Mouse (Mus musculus) layer of hippocampus, postnatal 25 days (tissue): ENCODE measurements around the gene Erbin. TPM values are rescaled to one million over a fixed set of nuclear protein-coding genes. Genes with fewer than 3 reads are reported as not detected.

Source experiments
- DNase-seq, 2 experiments: peaks; one replicate each; pipeline ENCODE4 v3.0.0; 2022; ENCODE audit warnings: mixed read lengths in 2 of 2, low spot score in 1 of 2; ENCODE audit errors: extremely low spot score in 1 of 2
- total RNA-seq, 2 experiments: library from RNA; stranded (reverse); gene quantifications; 2 replicates each; pipeline ENCODE4 v1.2.3; 2021

Erbin gene
- total RNA-seq, 2 experiments from 2014 or later, result 39.7 to 40.9 TPM

DNA sequence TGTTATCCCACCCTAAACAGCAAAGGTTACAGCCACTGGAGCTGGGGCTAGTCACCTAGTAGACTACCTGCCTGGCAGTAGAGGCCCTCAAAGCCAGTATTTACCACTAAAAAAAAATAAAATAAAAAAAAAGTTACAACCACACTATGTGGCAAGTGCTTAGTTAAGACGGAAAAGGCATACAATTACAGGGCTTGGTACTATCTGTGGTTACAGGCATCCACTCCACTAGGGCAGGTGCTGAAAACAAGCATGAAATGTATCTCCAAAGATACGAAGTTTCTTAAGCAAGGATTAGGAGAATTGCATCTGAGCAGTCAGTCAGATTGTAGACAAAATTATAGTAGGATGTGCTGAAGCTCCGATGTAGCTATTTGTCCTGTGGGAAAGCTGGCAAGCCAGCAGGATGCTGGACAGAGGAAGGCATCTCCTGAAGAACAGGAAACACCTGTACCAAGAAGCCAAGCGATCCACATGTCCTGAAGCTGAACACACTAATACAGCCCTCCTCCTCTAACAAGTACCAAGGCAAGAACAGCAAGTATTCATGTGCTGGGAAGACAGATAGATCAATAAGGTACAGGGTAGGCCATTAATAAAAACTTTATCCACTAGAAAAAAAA is 6.1 kb downstream of the Erbin start:
- DNase-seq, result no peak

DNA sequence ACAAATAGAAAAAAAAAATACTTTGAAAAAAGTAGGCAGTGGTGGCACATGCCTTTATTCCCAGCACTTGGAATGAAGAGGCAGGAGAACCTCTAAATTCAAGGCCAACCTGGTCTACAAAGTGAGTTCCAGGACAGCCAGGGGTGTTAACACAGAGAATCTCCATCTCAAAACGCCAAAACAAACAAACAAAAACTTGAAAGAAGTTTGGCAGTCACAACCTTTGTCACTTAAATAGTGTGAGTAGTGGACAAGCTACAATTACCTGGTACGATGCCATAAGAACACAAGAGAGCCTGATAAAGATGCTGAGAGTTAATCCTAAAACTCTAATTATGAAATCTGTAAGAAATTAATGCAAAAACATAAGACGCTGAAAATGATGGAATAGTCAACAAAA is 8.0 kb downstream of the Erbin start:
- no peak for DNase-seq

DNA sequence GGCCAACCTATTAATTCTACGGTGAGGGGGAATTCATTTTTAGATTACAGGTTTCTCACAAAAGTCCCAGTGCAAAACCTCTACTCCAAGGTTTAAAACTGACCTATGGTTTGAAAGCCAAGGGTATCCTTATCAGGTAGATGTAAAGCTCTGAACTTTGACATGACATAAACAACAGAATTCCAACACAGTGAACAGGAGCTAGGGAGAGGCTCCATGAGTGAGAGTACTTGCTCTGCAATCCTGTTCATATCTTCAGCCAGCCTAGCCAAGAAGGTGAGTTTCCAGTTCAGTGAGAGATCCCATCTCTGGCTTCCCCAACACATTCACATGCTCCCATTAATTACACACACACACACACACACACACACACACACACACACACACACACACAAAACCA is 9.7 kb downstream of the Erbin start:
- DNase-seq, result no peak

DNA sequence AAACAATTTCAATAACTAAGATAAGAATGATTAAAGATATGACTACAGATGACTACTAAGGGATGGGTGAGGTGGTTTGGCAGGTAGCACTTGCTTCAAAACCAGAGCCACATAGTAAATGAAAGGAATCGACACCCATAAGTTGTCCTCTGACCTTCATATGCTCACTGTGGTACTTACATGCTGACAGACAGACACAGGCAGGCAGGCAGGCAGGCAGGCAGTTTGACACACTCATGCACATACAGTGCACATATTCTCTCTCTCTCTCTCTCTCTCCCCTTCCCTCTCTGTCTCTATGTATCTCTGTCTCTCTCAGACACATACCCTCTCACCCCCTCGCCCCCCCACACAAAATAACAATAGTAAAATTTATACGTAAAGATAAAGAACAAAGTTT is 10.4 kb downstream of the Erbin start:
- DNase-seq, result no peak

DNA sequence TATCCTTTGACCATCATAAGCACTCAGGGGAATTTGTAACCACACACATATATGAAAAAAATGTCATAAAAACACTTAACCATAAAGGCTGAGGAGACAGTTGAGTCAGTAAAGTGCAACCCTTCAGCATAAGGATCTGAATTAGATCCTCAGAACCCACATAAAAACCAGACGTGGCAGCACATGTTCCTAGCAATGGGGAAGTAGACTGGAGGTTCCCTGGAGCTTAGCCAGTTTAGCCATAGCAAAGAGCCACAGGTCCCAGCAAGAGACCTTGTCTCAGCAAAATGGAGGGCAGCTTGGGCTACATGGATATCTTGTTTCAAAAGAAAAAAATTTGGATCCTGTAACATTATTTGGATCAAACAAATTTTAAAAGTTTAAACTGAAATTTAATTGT is 20.3 kb downstream of the Erbin start:
- DNase-seq, result no peak

DNA sequence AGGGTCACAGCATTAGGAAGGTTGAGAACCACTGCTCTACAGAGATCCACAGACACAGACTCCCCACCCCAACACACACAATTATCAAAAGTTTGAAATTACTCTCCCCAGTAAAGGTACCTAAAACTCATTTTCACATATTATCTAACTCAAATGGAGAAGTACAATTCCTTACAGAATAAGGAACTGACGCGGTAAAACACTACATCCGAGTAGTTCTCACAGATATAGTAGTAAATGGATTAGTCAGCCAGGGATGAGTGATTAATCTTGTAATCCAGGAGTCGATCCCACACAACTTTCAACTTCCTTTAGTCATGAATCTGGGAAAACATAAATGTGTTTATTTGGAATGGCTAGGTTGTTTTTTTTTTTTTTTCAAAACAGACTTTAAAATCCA is 22.7 kb downstream of the Erbin start:
- no peak for DNase-seq

DNA sequence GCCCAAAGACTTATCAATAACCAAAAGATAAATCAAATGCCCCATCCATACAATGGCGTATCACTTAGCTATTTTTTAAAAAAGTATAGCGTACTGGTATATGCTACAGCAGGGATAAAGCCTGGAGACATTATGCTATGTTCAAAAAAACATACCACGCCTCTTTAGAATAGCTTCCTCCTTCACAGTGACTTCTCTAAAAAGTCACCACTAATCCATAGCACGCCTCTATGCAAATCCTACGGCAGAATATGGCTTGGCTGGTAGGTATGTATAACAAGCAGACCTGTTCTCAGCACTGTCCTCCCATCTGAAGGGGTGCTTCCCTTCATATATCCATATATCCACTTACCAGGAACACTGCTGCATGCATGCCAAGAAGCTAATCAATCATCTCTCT is 27.2 kb downstream of the Erbin start:
- no peak for DNase-seq

DNA sequence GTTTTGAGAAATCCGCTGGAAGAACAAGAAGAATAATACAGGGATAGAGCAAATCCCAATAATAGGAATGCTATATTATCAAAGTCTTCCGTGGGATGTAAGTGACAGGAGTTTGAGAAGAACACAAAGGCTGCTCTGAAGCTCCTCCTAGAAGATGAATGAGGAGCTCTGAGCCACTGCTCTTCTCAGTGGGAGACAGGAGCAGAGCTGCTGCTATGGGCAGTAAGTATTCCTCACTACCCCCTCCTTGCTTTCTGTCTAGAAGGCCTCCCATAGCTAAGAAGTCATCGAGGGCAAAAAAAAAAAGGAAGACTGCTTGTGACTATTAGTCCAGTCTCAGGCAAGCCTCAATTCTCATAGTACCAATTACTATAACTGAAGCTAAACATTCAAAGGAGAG is 30.3 kb downstream of the Erbin start:
- DNase-seq, result no peak

DNA sequence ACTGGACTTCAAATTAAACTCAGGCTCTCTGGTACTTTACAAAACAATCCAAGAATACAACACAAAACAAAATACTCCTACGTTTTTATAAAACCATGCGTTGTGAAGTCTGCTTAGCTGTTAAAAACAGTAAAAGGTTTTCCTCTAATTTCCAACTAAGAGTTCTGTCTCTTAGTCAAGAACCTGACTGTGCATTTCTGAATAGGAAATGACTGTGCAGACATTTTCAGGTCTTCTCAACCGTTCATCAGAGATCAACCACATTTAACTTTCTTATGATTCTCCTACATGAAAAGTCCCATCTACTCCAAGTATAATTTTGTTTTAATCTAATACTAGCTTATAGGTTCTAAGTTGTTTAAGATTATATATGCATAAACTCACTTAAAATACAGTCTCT is 33.8 kb downstream of the Erbin start:
- no peak for DNase-seq

DNA sequence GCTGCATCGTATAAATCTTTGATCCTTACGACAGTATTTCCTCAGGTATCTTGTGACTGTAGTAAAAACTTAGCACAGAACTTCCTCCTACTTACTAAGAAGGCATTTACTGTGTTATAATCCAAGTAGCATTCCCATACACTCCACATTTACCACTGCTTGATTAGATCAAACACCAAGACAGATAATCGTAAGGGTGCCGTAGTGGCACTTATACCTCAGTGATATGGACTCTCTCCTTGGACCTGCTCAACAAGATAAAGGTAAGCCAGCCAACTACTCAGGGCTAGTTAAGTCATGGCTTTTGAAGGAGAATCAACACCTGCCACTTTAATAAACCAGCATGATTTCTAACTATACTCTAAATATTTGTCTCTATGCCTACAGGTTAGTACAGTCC is 39.1 kb downstream of the Erbin start:
- no peak for DNase-seq

DNA sequence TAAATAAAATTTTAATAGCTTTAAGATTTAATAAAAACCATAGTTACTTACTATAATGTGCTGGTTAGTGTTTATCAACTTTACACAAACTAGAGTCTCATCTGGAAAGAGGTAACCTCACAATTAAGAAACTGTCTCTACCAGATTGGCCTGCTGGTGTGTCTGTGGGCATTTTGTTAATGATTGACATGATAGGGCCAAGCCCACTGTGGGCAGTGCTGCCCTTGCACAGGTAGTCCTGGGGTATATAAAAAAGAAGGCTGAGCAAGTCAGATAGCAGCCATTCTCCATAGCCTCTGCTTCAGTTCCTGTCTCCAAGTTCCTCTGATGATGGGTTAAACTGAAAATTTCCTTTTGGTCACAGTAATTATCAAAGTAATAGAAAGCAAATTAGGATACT is 43.6 kb downstream of the Erbin start:
- no peak for DNase-seq

DNA sequence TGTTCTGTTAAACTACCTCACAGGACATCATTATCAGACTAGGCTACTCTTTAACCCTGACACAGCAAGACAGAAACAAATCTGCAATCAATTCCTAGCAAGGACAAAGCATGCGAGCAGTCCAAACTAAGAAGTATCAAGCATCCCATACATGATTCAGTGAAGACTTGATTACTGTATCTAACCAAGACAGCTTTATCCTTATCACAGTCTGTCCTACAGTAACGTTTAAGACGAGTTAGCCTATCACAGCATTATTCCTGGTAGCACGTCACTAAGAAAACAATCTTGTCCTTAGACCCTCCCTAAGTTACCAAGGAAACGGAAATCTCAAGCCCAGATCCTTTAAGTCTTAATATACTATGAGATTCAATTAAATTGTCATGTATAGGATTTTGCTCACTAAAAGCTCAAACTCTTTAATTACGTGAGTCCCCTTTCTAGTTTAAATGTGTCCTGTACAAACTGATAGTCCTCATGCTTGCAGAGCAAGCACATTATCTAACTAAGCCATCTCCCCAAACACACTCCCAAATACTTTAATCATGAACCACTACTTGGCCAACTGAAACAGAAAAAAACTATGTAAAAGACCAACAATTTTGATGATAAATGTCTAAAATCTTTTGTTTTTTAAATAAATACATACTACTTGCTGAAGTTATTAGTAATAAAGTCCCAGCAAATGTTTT is 44.3 kb downstream of the Erbin start:
- no peak for DNase-seq

DNA sequence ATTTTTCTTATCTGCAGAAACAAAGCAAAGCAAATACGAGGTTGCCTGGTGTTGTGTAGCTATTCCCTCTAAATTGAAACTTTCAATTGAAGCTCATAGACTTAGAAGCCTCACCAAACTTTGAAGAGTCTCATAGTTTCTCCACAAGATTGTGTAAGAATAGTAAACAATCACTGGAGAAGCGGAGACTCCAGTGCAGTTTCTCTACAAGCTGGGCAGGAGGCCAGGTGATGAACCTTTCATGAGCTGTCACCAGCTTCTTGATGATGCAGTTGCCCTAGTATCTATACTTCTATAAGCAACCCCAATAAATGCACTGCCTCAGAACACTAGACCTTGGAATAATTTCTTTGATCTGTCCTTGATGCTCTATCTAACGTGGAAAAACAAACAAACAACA is 49.5 kb downstream of the Erbin start:
- DNase-seq, result no peak

DNA sequence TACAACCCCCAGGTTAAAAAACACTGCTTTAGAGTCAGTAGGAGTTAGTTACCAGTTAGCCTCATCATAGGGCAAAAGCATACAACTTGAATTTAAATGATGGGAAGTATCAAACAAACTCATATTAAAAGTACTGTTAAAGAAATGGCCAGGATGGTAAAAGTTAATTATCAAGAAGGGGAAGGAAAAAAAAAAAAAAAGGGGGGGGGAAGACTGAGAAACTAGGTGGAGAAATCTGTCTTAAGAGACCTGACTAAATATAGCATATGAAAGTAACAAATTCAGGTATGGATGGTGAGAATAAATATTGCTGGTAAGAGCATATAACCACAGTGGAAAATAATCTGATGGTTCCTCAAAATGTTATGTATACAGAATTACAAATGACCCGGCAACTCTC is 50.2 kb downstream of the Erbin start:
- no peak for DNase-seq

DNA sequence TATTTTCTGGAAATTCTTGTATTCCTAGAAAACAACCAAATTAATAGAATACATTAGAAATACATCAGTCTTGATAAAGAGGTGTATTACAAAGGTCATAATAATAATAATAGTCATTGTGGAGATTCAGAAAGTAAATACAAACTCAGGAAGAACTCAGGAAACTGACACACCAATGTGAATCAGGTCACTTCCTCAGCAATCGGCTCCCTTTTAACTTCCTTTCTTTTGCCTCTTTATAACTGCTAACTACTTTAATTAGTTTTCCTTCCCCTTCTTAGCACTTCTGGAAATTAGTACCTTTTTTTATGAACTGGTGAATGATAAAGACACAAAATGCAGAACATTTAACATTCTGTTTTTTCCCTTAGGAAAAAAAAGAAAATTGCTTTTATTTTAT is 51.4 kb downstream of the Erbin start:
- DNase-seq, result no peak

DNA sequence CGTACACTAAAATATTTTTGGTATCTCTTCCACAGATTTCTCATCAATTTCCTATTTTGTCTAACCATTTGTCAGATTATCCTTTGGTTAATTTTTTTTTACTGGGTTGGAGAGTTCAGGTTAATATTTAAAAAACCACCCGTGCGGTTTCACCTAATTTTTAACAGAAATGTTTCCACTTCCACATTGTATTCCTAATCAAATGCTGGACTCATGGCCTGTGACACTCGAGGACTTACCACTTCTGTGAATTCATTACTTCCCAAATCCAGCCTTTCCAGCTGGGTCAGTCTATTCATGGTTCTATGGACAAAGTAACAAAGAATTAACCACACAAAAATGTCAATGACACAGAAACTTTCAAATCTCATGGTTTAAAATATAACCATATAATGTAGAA is 58.3 kb downstream of the Erbin start:
- no peak for DNase-seq

DNA sequence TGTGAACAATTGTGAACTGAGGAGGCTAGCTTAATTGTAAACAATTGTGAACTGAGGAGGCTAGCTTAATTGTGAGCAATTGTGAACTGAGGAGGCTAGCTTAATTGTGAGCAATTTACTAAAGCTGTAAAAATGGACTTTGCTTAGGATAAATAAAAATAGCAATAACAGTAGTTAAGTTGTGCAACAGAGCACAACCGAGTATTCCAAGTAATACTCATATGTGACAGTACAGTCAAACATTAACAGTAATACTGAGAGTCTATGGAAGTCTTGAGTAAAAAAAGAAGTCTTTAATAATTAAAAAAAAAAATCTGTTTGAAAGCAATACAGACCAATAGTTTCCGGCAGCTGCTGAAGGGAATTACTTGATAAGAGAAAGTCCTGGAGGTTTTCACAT is 61.3 kb downstream of the Erbin start:
- no peak for DNase-seq

DNA sequence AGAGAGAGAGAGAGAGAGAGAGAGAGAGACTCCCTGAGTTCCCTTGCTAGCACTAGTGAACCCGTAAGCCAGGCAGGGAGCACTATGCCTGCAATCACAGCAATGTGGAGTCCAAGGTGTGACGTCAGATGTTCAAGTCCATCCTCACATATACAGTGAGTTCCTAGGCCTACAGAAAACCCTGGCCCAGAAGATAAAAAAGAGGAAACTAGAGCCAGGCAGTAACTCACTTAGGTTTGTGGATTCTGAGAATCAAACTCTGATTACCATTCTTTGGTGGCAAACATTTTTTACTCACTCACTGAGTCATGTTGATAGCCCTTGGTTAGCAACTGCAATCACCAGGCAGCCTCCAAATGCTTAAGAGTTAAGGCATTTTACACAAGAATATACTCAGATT is 72.7 kb downstream of the Erbin start:
- DNase-seq, result no peak

DNA sequence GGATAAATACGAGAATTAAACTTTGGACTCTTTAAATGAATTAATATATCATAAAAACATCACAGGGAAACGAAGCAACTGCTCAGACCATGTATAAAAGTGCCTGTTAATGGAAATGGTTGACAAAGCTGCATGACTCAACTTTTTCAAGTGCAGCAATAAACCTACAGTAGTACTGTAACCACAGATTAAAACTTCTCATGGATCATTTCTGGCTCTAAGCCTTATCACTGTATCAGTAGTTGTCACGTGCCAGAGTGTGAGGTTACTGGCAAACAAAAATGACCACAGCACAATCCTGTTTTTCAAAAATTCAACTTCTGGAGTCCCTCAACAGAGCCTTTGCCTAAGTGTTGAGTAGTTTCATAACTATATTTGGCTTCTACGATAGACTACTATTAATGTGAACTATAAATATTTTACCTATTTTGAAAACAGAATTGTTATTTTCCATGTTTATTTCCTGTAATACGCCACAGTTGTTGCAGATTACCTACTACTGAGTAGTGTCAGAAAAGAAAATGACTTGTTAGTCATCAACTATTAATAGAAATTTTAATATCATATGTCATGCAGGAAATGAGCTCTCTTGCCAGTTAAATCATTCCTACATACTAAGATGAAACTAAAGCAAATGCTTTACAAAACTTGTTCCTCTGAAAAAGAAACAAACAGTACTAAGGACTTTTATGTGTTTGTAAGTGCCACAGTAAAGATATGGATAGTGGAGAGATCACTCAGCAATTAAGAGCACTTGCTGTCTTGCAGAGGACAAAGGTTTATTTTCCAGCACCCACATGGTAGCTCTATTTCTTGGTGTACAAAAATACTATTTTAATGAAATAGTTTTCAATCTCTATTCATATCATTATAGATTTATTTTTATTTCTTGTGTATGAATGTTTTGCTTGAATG is 78.8 kb downstream of the Erbin start:
- DNase-seq, result no peak

DNA sequence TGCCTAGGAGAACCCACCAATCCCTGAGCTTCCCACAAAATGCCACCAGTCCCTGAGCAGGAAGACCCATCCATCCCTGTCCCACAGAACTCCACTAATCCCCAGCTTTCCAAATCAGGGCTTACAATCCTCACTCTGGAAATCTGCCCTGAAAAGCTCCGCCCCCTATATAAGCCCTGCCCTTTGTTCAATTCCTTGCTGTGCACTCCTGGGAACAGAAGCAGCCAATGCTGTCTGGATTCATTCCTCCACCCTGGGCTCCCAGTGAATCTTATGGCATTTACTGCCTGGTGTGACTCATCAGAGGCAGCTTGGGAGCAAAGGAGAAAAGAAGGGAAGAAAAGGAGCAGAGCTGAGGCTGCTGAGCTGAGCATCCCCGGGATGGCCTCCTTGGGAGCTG is 81.7 kb downstream of the Erbin start:
- DNase-seq, result no peak

DNA sequence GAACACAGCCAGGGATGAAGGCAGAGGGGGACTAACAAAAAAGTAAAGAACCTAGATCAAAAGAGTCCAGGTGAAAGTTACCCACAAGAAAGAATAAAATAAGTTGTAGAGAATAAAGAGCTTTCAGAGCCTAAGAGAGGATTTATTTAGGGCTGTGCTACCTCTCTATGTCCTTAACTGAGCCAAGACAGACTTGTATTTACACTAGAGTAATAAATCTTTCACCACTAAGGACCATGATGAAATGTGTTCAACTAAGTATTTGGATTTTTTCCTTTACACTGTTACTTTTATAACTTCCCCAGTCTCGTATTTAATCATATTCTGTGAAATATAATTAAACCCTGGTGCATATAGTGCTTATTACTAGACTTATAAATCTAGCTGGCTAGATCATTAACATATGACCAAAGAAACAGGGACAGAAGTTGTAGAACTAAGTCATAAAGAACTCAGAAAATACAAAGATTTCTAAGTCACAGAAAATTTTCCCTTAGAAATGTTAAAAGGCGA is 90.6 kb downstream of the Erbin start:
- DNase-seq, result no peak
